Mouse (Mus musculus): ENCODE results near the gene Fgfr4.
A peak's percentile ranks its signal among the peaks of the same experiment; 100 is the strongest.

Fgfr4 gene

GRCm38 (mm10) chr13:55211221-55212010 lies 59.0 kb downstream of the Fgfr4 start:
- DNase-seq = peak; percentile 82 to 84

GRCm38 (mm10) chr13:55212011-55212360 lies 59.5 kb downstream of the Fgfr4 start:
- peak; percentile 34 to 44 for DNase-seq

GRCm38 (mm10) chr13:55212361-55213137 lies 60.1 kb downstream of the Fgfr4 start:
- DNase-seq = peak; percentile 56

GRCm38 (mm10) chr13:55213138-55213806 lies 60.8 kb downstream of the Fgfr4 start:
- DNase-seq = no peak

All from kidney, adult 8-10 months (tissue).